1 mouse cellular context compared by ENCODE assay signal in the genomic region with DNA sequence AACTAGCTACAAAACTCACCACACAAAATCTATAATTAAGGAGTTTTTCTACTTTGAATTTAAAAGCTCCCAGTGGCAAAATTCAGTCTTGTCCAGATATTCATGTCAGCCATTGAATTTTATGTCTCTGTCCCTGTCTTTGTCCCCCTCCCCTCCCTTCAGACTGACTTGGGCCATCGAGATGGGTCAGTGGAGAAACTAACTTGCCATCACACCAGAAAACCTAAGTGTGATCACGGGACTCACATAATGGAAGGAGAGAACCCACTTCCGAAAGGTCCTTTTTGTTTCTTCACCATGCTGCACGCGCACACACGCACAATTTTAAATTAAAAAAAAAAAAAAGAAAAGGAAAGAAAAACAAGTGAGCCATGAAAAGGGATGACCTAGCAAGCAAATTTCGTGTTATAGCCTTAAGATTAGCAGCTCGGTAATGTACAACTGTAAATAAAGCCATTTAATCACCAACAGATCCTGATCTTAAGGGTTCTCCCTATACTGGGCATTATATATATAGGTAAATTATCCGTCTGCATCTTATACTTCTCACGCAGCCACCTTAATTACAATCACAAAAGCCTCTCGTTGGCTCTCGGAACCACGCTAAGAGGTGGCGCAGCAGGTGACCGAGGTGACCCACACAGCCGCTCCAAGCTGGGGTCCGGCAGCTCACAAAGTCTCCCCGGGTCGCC.
TF ChIP-seq lines count a peak whose summit lies in the region.

No protein-coding gene starts in this region.

TF ChIP-seq in MEL, 35 proteins besides CTCF, POLR2A, EP300 and RAD21 (continued from another document):
- TF ChIP-seq USF1 (IDR thresholded peaks at IDR 0.05; ENCODE audit: low read depth, low read length) (peak; percentile 28; the same call in 1 of the 2 replicates), CHD1 (IDR thresholded peaks at IDR 0.05; ENCODE audit: low read depth, low read length) (no peak; the same call in 1 of the 2 replicates), ZNF384 (IDR thresholded peaks at IDR 0.05; ENCODE audit: low read depth, low read length) (no peak), TBP (IDR thresholded peaks at IDR 0.05; ENCODE audit: low read depth, low read length) (peak; percentile 43; the same call in 1 of the 2 replicates), ZMIZ1 (IDR thresholded peaks at IDR 0.05; ENCODE audit: low read depth, low read length) (no peak), CHD2 (IDR thresholded peaks at IDR 0.05; ENCODE audit: low read length) (no peak), HCFC1 (IDR thresholded peaks at IDR 0.05; ENCODE audit: low read depth, low read length) (no peak), NRF1 (IDR thresholded peaks at IDR 0.05; ENCODE audit: insufficient read depth, low read depth, low read length, poor library complexity, severe bottlenecking) (no peak), NELFE (IDR thresholded peaks at IDR 0.05; ENCODE audit: low read depth, low read length) (no peak), MEF2A (IDR thresholded peaks at IDR 0.05; ENCODE audit: extremely low read depth, insufficient replicate concordance, low read depth, low read length, poor library complexity, severe bottlenecking) (no peak), BHLHE40 (IDR thresholded peaks at IDR 0.05; ENCODE audit: borderline replicate concordance, low read depth, low read length) (no peak), E2F4 (IDR thresholded peaks at IDR 0.05; ENCODE audit: borderline replicate concordance, low read depth, low read length) (no peak), SMC3 (IDR thresholded peaks at IDR 0.05; ENCODE audit: low read depth, low read length) (no peak), MAZ (IDR thresholded peaks at IDR 0.05; ENCODE audit: low read depth, low read length) (no peak; the same call in 1 of the 2 replicates), ELF1 (IDR thresholded peaks at IDR 0.05; ENCODE audit: low read depth, low read length) (no peak), UBTF (IDR thresholded peaks at IDR 0.05; ENCODE audit: borderline replicate concordance, insufficient read depth, low read depth, low read length) (no peak), MAX (IDR thresholded peaks at IDR 0.05; ENCODE audit: low read length) (no peak), MAFK (IDR thresholded peaks at IDR 0.05; ENCODE audit: borderline replicate concordance, low read depth, low read length) (no peak), JUND (IDR thresholded peaks at IDR 0.05; ENCODE audit: low read depth, low read length) (no peak), ZKSCAN1 (IDR thresholded peaks at IDR 0.05; ENCODE audit: low read depth, low read length) (no peak), SIN3A (IDR thresholded peaks at IDR 0.05; ENCODE audit: low read length) (no peak), ETS1 (IDR thresholded peaks at IDR 0.05; ENCODE audit: low read depth, low read length) (0 out of 2 replicates have a peak, but pooled peaks have one; percentile 14), TCF12 (IDR thresholded peaks at IDR 0.05; ENCODE audit: low read depth, low read length) (no peak)
